In the genomic region with DNA sequence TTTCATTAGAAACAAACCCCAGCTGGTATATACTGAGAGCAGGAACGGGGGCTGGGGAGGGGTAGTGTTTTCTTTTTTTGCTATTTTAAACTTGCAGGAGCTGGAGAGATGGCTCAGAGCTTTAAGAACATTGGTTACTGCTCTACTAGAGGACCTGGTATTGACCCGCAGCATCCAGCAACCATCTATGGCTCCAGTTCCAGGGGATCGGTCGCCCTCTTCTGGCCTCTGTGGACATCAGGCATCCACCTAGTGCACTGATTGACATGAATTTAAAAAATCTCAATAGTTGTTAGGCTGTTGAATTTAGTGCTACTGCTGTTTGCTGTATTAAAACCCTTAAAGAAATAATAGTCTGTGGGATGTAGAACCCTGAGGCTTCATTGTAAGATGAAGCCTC, we compare ENCODE assay signal across 10 mouse cellular contexts. TPM values are rescaled to one million over a fixed set of nuclear protein-coding genes. Genes with fewer than 3 reads are reported as not detected.
DNase-seq lines count a peak whose midpoint lies in the region; ATAC-seq and TF ChIP-seq lines count a peak whose summit lies in the region.
"Had no signal": no experiment of that assay in that cellular context is flagged by ENCODE, and none has a peak within 500 bp of the region (broad histone marks: within the 10 kb centered on the region; RNA-seq: fewer than 3 reads in every experiment).

No protein-coding gene starts in this region.

- TF ChIP-seq CTCF in gastrocnemius, adult 2 months (IDR thresholded peaks at IDR 0.05) = no peak
- TF ChIP-seq CTCF in small intestine, adult 2 months (IDR thresholded peaks at IDR 0.05; ENCODE audit: extremely low read depth, insufficient read length, insufficient replicate concordance, low read depth, low read length) = peak; percentile 20; the same call in 1 of the 2 replicates

- 91% methylated on average over 4 of the region's 4 CpGs for WGBS in liver, embryonic 12.5 days (ENCODE audit: insufficient replicate concordance)
- WGBS in liver, embryonic 11.5 days = 86% methylated on average over 4 of the region's 4 CpGs
- WGBS in hindbrain, embryonic 15.5 days = 90% methylated on average over 4 of the region's 4 CpGs
- WGBS in small intestine, adult 2 months = 96% methylated on average over 4 of the region's 4 CpGs

- peak overlapping the region; percentile 85 for H3K4me3 ChIP-seq in gastrocnemius, adult 2 months
- no peak overlapping the region; the same call in 1 of the 2 replicates for H3K4me3 ChIP-seq in liver, embryonic 12.5 days
- H3K4me3 ChIP-seq in liver, embryonic 11.5 days (ENCODE audit: low read depth, low read length) = no peak overlapping the region; the same call in 1 of the 2 replicates
- H3K4me3 ChIP-seq in hindbrain, embryonic 15.5 days = 0 out of 2 replicates have a peak overlapping the region, but pooled peaks have one; percentile 96
- no peak overlapping the region for H3K4me3 ChIP-seq in small intestine, adult 2 months (ENCODE audit: low read depth, low read length)

- no peak overlapping the region for H3K9ac ChIP-seq in liver, embryonic 12.5 days
- no peak overlapping the region for H3K9ac ChIP-seq in liver, embryonic 11.5 days (ENCODE audit: low read depth, low read length)
- no peak overlapping the region for H3K9ac ChIP-seq in hindbrain, embryonic 15.5 days
- H3K9ac ChIP-seq: liver, embryonic 15.5 days had no signal

- H3K9me3 ChIP-seq in liver, embryonic 12.5 days (replicated peaks) = peaks cover 6% of the 10 kb centered on the region; the same call in 1 of the 2 replicates
- H3K9me3 ChIP-seq in liver, embryonic 11.5 days (ENCODE audit: control insufficient read depth, low read length) = no peaks in the 10 kb centered on the region
- H3K9me3 ChIP-seq in hindbrain, embryonic 15.5 days = no peaks in the 10 kb centered on the region
- H3K9me3 ChIP-seq: liver, embryonic 15.5 days had no signal

- H3K27ac ChIP-seq in gastrocnemius, adult 2 months = peak overlapping the region; percentile 99
- no peak overlapping the region for H3K27ac ChIP-seq in liver, embryonic 12.5 days
- H3K27ac ChIP-seq in liver, embryonic 11.5 days (ENCODE audit: low read depth, low read length) = no peak overlapping the region
- no peak overlapping the region for H3K27ac ChIP-seq in hindbrain, embryonic 15.5 days (replicated peaks)
- H3K27ac ChIP-seq in small intestine, adult 2 months (ENCODE audit: insufficient read depth, low read depth, low read length) = no peak overlapping the region

- peaks cover 33% of the 10 kb centered on the region for H3K4me1 ChIP-seq in liver, embryonic 12.5 days
- peaks cover 26% of the 10 kb centered on the region for H3K4me1 ChIP-seq in liver, embryonic 11.5 days (replicated peaks; ENCODE audit: control insufficient read depth, insufficient read depth, low read length)
- peaks cover 22% of the 10 kb centered on the region for H3K4me1 ChIP-seq in hindbrain, embryonic 15.5 days (replicated peaks)
- peaks cover 10% of the 10 kb centered on the region; the same call in 1 of the 2 replicates for H3K4me1 ChIP-seq in small intestine, adult 2 months (ENCODE audit: control insufficient read depth, insufficient read depth, insufficient read length, low read length)

- no peak for TF ChIP-seq POLR2A in small intestine, adult 2 months (IDR thresholded peaks at IDR 0.05; ENCODE audit: low read depth, low read length)

- intact Hi-C loops in gastrocnemius, adult 2 months (cut with DNase I) = loop anchor here (5.0 kb wide), 2 partner anchors 38 to 793 kb away; no protein-coding TSS in a partner anchor
- intact Hi-C loops in left cerebral cortex, postnatal 10 days (cut with DNase I) = loop anchor here (5.0 kb wide), 1 partner anchor 33 kb away; no protein-coding TSS in a partner anchor

- peaks cover 20% of the 10 kb centered on the region for H3K27me3 ChIP-seq in liver, embryonic 12.5 days (replicated peaks)
- no peaks in the 10 kb centered on the region for H3K27me3 ChIP-seq in liver, embryonic 11.5 days (replicated peaks; ENCODE audit: control insufficient read depth, insufficient read depth, low read length)
- H3K27me3 ChIP-seq in hindbrain, embryonic 15.5 days = no peaks in the 10 kb centered on the region
- H3K27me3 ChIP-seq in small intestine, adult 2 months (ENCODE audit: control insufficient read depth, insufficient read depth, low read length) = no peaks in the 10 kb centered on the region

- H3K4me2 ChIP-seq in liver, embryonic 12.5 days = 0 out of 2 replicates have a peak overlapping the region, but pooled peaks have one; percentile 99
- H3K4me2 ChIP-seq in liver, embryonic 11.5 days = no peak overlapping the region
- peak overlapping the region; percentile 91; the same call in 1 of the 2 replicates for H3K4me2 ChIP-seq in hindbrain, embryonic 15.5 days

- no peak for ATAC-seq in liver, embryonic 12.5 days
- no peak for ATAC-seq in liver, embryonic 11.5 days (replicated peaks; ENCODE audit: low FRiP score)
- no peak for ATAC-seq in hindbrain, embryonic 15.5 days (ENCODE audit: low FRiP score, low read depth)
- ATAC-seq: inflammation-experienced regulatory T-cells, adult 6 months had no signal

- no peak for DNase-seq in gastrocnemius, adult 2 months
- DNase-seq in gastrocnemius, postnatal 25 days = no peak
- no peak for DNase-seq in liver, embryonic 11.5 days (ENCODE audit: low spot score)
- DNase-seq in cerebellum, adult 9-11 months = no peak
- no peak for DNase-seq in left cerebral cortex, postnatal 10 days (ENCODE audit: extremely low spot score in 1 of 2, low spot score in 2 of 2)

- H3K36me3 ChIP-seq in liver, embryonic 12.5 days = peaks cover 5% of the 10 kb centered on the region; the same call in 1 of the 2 replicates
- H3K36me3 ChIP-seq in liver, embryonic 11.5 days (ENCODE audit: control insufficient read depth, insufficient read depth, low read length) = 0 out of 2 replicates have a peak, but pooled peaks cover 2% of the 10 kb centered on the region
- H3K36me3 ChIP-seq in hindbrain, embryonic 15.5 days = no peaks in the 10 kb centered on the region
- H3K36me3 ChIP-seq in small intestine, adult 2 months (ENCODE audit: control insufficient read depth, insufficient read depth, low read length) = peaks cover 1% of the 10 kb centered on the region; the same call in 1 of the 2 replicates
- H3K36me3 ChIP-seq: liver, embryonic 15.5 days had no signal

RNA-seq across cellular contexts. Expression of a gene that starts 1.9 kb away (rescaled TPM):
- total RNA-seq in gastrocnemius, adult 2 months (2021) = 10 to 100 TPM; 21.0 to 24.8 TPM
- 10 to 100 TPM; 11.3 to 13.5 TPM for total RNA-seq in gastrocnemius, postnatal 25 days (2021)
- polyA plus RNA-seq in liver, embryonic 12.5 days (2016; fragmentation: Nextera tagmentation; extraction: Ambion mirVana) = 8.1 and 8.3 TPM in 2 replicates
- 15.2 and 16.6 TPM in 2 replicates for polyA plus RNA-seq in liver, embryonic 11.5 days (2014; fragmentation: Nextera tagmentation; extraction: Ambion mirVana)
- 14.0 and 15.1 TPM in 2 replicates for polyA plus RNA-seq in hindbrain, embryonic 15.5 days (2015; fragmentation: Nextera tagmentation; extraction: Ambion mirVana)
- 13.0 and 20.1 TPM in 2 replicates for polyA plus RNA-seq in small intestine, adult 2 months (2012; rRNA removed)
- 10 to 100 TPM; 31.7 to 34.3 TPM for total RNA-seq in left cerebral cortex, postnatal 10 days (2021)

Comparison
In these comparisons a context has a peak if more than half of its experiments do, and no peak if none do; other contexts are left out.
1. H3K4me3 ChIP-seq: peak in gastrocnemius, adult 2 months (single experiment) and hindbrain, embryonic 15.5 days (single experiment); none in liver, embryonic 12.5 days (single experiment), liver, embryonic 11.5 days (single experiment) and small intestine, adult 2 months (single experiment).